Mouse (Mus musculus): ENCODE data around the gene Atxn1l. TPM values are rescaled to one million over a fixed set of nuclear protein-coding genes. Genes with fewer than 3 reads are reported as not detected.

The Atxn1l gene
- polyA plus RNA-seq, 1 experiment from 2014 or later, result 7.6 TPM

GRCm38 (mm10) chr8:109692443-109693145 is 44.9 kb downstream of the Atxn1l start:
- Histone ChIP-seq H3K27me3 (ENCODE audit: control insufficient read depth, insufficient read depth, low read depth, low read length) (no peaks in the 10 kb centered on the region), H3K4me2 (ENCODE audit: low read depth, low read length) (peak overlapping the region; percentile 82), H3K9ac (ENCODE audit: low read length) (peak overlapping the region; percentile 98), H3K4me3 (ENCODE audit: low read length) (peak overlapping the region; percentile 98), H3K27ac (ENCODE audit: low read length) (peak overlapping the region; percentile 47; the same call in 1 of the 2 replicates), H3K9me3 (ENCODE audit: control insufficient read depth, low read length) (no peaks in the 10 kb centered on the region), H3K4me1 (replicated peaks; ENCODE audit: control insufficient read depth, insufficient read depth, low read length) (peaks cover 12% of the 10 kb centered on the region), H3K36me3 (ENCODE audit: control insufficient read depth, insufficient read depth, low read length) (no peaks in the 10 kb centered on the region)
- under 1% methylated on average over 38 of the region's 38 CpGs for WGBS
- peak; percentile 69 for ATAC-seq (ENCODE audit: low read depth)

DNA sequence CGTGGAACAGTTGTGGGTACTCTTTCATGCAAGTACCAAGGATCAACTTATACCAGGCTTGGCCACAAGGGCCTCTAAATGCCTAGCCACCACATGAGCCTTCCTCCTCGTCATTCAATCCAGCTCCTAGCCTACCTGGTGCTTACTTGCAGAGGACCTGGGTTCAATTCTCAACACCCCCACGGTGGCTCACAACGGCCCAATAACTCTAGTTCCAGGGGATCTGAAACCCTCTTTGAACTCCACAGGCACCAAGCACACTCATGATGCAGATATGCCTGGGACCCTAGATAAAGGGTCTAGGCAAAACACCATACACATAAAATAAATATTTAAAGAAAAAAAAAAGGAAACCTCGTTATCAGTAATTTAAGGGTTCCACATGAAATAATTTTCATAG is 45.8 kb downstream of the Atxn1l start:
- no peak for ATAC-seq (ENCODE audit: low read depth)
- peak overlapping the region; percentile 98 for H3K9ac ChIP-seq (ENCODE audit: low read length)
- H3K4me3 ChIP-seq (ENCODE audit: low read length), result peak overlapping the region; percentile 98
- peak overlapping the region; percentile 82 for H3K4me2 ChIP-seq (ENCODE audit: low read depth, low read length)
- H3K36me3 ChIP-seq (ENCODE audit: control insufficient read depth, insufficient read depth, low read length), result no peaks in the 10 kb centered on the region
- no peaks in the 10 kb centered on the region for H3K27me3 ChIP-seq (ENCODE audit: control insufficient read depth, insufficient read depth, low read depth, low read length)
- 43% methylated on average over 5 of the region's 5 CpGs for WGBS
- peaks cover 12% of the 10 kb centered on the region for H3K4me1 ChIP-seq (replicated peaks; ENCODE audit: control insufficient read depth, insufficient read depth, low read length)
- H3K9me3 ChIP-seq (ENCODE audit: control insufficient read depth, low read length), result no peaks in the 10 kb centered on the region
- H3K27ac ChIP-seq (ENCODE audit: low read length), result no peak overlapping the region

- H3K4me1 ChIP-seq (replicated peaks; ENCODE audit: control insufficient read depth, insufficient read depth, low read length), result peaks cover 9% of the 10 kb centered on the region
- H3K36me3 ChIP-seq (ENCODE audit: control insufficient read depth, insufficient read depth, low read length), result peaks cover 1% of the 10 kb centered on the region
- H3K4me2 ChIP-seq (ENCODE audit: low read depth, low read length), result no peak overlapping the region
- ATAC-seq (ENCODE audit: low read depth), result no peak
- no peaks in the 10 kb centered on the region for H3K9me3 ChIP-seq (ENCODE audit: control insufficient read depth, low read length)
- no peak overlapping the region for H3K4me3 ChIP-seq (ENCODE audit: low read length)
- 93% methylated on average over 5 of the region's 5 CpGs for WGBS
- no peaks in the 10 kb centered on the region for H3K27me3 ChIP-seq (ENCODE audit: control insufficient read depth, insufficient read depth, low read depth, low read length)
- H3K27ac ChIP-seq (ENCODE audit: low read length), result no peak overlapping the region
- no peak overlapping the region for H3K9ac ChIP-seq (ENCODE audit: low read length)
Observed at GRCm38 (mm10) chr8:109687248-109687647, 50.3 kb downstream of the Atxn1l start.

- Histone ChIP-seq H3K9ac (ENCODE audit: low read length) (no peak overlapping the region), H3K4me3 (ENCODE audit: low read length) (no peak overlapping the region), H3K27ac (ENCODE audit: low read length) (no peak overlapping the region), H3K9me3 (ENCODE audit: control insufficient read depth, low read length) (no peaks in the 10 kb centered on the region), H3K27me3 (ENCODE audit: control insufficient read depth, insufficient read depth, low read depth, low read length) (no peaks in the 10 kb centered on the region), H3K4me2 (ENCODE audit: low read depth, low read length) (no peak overlapping the region), H3K4me1 (replicated peaks; ENCODE audit: control insufficient read depth, insufficient read depth, low read length) (no peaks in the 10 kb centered on the region), H3K36me3 (ENCODE audit: control insufficient read depth, insufficient read depth, low read length) (peaks cover 32% of the 10 kb centered on the region)
- 94% methylated on average over 5 of the region's 5 CpGs for WGBS
- ATAC-seq (ENCODE audit: low read depth), result no peak
Observed at GRCm38 (mm10) chr8:109682120-109682519, 55.4 kb downstream of the Atxn1l start.

GRCm38 (mm10) chr8:109681535-109681934 is 56.0 kb downstream of the Atxn1l start:
- ATAC-seq (ENCODE audit: low read depth), result no peak
- H3K4me1 ChIP-seq (replicated peaks; ENCODE audit: control insufficient read depth, insufficient read depth, low read length), result no peaks in the 10 kb centered on the region
- H3K27me3 ChIP-seq (ENCODE audit: control insufficient read depth, insufficient read depth, low read depth, low read length), result no peaks in the 10 kb centered on the region
- H3K4me3 ChIP-seq (ENCODE audit: low read length), result no peak overlapping the region
- H3K4me2 ChIP-seq (ENCODE audit: low read depth, low read length), result no peak overlapping the region
- peaks cover 37% of the 10 kb centered on the region for H3K36me3 ChIP-seq (ENCODE audit: control insufficient read depth, insufficient read depth, low read length)
- no peak overlapping the region for H3K27ac ChIP-seq (ENCODE audit: low read length)
- no peaks in the 10 kb centered on the region for H3K9me3 ChIP-seq (ENCODE audit: control insufficient read depth, low read length)
- WGBS, result 68% methylated on average over 3 of the region's 3 CpGs
- H3K9ac ChIP-seq (ENCODE audit: low read length), result no peak overlapping the region

Other genes with a start within 250 kb of the Atxn1l start
- gene Pmfbp1, start 243.7 kb downstream of the Atxn1l start, polyA plus RNA-seq (2015; fragmentation: Nextera tagmentation; extraction: Ambion mirVana), result not detected in 2 replicates
- gene Dhx38, start 171.9 kb downstream of the Atxn1l start, polyA plus RNA-seq (2015; fragmentation: Nextera tagmentation; extraction: Ambion mirVana), result 23.9 and 25.3 TPM in 2 replicates
- gene Txnl4b, start 171.8 kb downstream of the Atxn1l start, polyA plus RNA-seq (2015; fragmentation: Nextera tagmentation; extraction: Ambion mirVana), result 26.0 and 29.6 TPM in 2 replicates
- 62.6 and 90.4 TPM in 2 replicates for gene Hp, start 158.6 kb downstream of the Atxn1l start, polyA plus RNA-seq (2015; fragmentation: Nextera tagmentation; extraction: Ambion mirVana)
- 40.9 and 42.1 TPM in 2 replicates for gene Dhodh, start 129.1 kb downstream of the Atxn1l start, polyA plus RNA-seq (2015; fragmentation: Nextera tagmentation; extraction: Ambion mirVana)
- 0.08 TPM in 1 of 2 replicates, not detected in the other for gene Pkd1l3, start 123.2 kb downstream of the Atxn1l start, polyA plus RNA-seq (2015; fragmentation: Nextera tagmentation; extraction: Ambion mirVana)
- gene Ist1, start 44.5 kb downstream of the Atxn1l start, polyA plus RNA-seq (2015; fragmentation: Nextera tagmentation; extraction: Ambion mirVana), result 144 and 145 TPM in 2 replicates
- 20.1 and 22.4 TPM in 2 replicates for gene Zfp821, start 32.2 kb downstream of the Atxn1l start, polyA plus RNA-seq (2015; fragmentation: Nextera tagmentation; extraction: Ambion mirVana)
- gene Ap1g1, start 40.8 kb upstream of the Atxn1l start, polyA plus RNA-seq (2015; fragmentation: Nextera tagmentation; extraction: Ambion mirVana), result 41.8 and 46.6 TPM in 2 replicates
- gene Phlpp2, start 130.8 kb upstream of the Atxn1l start, polyA plus RNA-seq (2015; fragmentation: Nextera tagmentation; extraction: Ambion mirVana), result 2.2 and 2.7 TPM in 2 replicates
- gene Marveld3, start 224.5 kb upstream of the Atxn1l start, polyA plus RNA-seq (2015; fragmentation: Nextera tagmentation; extraction: Ambion mirVana), result 7.4 and 9.2 TPM in 2 replicates